Mouse (Mus musculus) spleen, postnatal 36 days (tissue): ENCODE measurements around the gene Sema6c.

Experiments
- DNase-seq, 2 experiments: peaks; one replicate each; pipeline ENCODE4 v3.0.0; 2022; ENCODE audit warnings: low spot score in 2 of 2, mixed read lengths in 1 of 2

Gene Sema6c

DNA sequence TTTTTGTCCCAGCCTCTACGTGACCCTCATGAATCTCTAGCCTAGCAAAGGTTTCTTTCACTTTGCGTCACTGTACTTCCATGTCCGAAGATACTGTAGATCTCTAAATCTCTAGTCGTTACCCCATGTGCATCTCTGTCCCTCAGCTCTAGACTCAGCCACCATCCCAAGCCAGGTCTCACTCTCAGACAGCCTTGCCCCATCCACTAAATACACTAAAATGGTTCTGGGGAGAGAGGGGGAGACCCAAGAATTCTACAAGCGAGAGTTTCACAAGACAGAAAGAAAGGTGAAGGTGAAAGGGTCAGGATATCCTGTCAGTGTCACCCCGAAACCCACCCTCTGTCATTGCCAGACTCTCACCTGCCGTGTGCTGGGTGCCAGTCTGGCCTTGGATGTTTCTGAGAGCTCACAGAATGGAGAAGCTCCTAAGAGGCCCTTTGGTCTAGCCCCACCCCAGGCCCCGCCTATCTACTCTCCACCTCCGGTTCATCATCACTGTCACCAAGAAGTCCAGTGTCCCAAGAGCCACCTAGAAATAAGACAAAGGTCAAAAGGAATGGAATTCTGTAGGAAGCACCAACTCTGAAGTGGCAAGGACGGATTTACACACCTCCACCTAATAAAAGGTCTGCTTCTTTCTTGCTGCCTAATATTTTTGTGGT is 18.2 kb upstream of the Sema6c start, which contains the start of gene Tnfaip8l2:
Gene Tnfaip8l2, minus strand, starts transcription at position 409 of the 665 bp plus-strand sequence.
- DNase-seq, result peak; percentile 84 to 88

DNA sequence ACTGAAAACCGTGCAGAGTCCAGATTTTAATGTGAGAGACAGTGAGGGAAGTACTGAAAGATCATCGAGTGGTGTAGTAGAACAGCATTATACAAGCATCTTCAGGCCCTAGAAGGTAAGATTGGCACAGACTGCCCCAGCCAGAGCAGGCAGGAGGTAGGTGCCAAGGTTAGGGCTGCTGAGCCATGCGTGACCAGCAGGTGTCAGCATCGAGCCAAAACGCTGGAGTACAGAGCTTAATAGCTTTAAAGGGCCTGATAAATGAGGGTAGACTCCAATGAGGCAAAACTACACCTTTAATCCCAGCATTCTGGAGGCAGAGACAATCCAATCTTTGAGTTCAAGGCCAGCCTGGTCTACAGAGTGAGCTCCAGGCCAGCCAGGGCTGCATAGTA is 17.6 kb upstream of the Sema6c start:
- peak; percentile 84 to 87 for DNase-seq

DNA sequence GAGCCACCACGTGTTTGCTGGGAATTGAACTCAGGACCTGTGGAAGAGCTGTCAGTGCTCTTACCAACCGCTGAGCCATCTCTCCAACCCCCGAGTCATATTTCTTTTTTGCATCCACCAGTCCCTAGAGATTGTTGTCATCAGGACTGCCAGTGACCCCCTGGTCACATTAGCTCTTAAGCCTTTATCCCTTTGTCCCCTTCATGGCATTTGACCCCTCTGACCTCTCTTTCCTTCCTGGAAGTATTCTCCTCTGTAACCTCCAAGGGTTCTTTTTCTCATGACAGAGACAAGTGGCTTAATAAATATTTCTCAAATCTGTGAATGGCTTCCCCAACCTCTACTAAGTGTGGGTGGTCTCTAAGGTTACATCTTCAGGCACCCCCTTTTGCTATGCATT is 12.3 kb upstream of the Sema6c start:
- DNase-seq, result no peak

DNA sequence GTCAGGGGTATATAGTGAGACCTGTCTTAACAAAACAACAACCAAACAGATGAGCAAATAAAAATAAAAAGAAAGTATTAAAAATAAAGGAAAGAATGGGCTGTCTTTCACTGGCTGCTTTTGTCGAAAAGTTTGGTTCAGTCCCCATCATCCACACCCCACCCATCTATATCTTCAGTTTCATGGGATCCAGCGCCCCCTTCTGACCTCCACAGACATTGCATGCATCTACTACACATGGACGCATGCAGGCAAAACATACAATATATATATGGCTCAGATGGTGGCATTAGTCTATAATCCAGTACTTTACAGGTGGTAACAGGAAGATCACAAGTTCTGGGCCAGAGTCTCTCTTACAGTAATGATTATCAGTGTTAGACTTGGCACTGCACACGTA is 6.4 kb upstream of the Sema6c start:
- peak; percentile 57 to 66 for DNase-seq

DNA sequence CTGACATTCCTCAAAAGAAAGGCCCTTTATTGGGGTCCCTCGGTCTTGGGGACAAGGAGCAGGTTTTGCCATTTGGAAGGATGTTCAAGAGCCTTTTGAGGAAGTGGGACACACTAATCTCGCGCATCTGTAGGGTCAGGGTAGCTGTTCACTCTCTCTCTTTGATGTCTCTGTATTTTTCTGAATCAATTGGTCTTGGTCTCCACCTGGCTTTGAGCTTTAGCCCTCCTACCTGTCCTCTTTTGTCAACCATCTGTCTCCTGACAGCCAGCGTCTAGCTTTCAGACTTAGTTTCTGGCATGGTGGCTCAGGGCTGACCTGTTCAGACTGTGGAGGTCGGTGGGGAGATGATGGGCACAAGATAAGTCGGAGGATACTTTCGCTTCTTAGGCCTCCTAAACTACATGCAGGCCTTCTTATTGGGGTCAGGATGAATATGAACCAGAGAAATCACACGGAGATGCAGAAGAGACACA is 708 bp upstream of the Sema6c start:
- no peak for DNase-seq

DNA sequence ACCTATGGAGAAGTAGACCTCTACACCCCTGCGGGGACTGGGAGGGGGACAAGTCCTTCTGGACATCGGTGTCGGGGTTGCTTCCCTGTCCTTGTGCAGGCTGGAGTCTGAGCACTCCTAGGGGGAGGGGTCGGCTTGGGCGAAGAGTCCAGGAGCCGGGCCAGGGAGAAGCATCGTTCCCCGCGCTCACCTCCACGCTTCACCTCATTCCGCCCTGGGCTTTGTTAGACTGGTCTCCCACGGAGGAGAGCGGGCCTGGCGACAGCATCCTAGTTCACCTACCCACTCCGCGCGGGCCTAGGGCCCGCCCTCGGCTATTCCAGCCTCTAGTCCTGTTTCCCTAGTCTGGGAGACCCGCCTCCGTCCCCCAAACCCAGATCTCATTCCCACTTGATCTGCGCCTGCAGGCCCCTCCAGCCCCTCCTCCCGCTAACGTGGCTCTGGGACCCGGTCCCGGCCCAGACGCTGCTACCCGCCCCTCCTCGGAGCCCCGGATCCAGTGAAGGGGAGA is 839 bp downstream of the Sema6c start:
- no peak for DNase-seq

DNA sequence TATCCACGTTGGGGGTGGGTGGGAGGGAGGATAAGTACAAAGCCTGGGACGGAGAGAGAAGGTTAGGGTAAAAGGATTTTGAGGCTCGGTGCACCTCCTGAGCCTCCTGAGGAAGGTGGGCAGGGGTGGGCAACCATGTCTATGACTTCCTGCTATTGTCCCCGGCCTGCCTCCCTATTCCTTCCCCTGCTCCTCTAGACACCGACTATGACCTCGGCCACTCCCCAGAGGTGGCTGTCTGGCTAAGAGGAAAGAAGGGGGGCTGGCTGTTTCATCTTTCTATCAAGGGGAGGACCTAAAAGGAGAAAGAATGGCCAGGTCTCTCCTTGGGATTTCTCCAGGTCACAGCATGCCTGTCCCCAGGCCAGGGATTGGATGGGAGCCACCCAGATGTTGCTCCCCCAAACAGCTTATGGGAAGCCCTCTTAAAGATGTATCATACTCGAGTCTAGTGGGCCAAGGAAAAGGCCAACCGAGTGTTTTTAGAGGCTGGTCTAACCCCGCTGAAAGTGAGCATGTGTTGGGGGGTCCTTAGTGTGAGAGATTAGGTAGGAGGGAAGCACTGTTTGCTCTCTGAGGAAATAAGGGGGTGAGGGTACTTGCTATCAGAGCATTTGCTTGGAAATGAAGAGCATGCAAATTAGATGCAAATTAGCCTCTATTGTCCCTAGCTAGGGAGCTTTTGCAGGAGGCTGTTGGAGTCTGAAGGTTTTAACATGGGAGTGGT is 1.5 kb downstream of the Sema6c start:
- no peak for DNase-seq

DNA sequence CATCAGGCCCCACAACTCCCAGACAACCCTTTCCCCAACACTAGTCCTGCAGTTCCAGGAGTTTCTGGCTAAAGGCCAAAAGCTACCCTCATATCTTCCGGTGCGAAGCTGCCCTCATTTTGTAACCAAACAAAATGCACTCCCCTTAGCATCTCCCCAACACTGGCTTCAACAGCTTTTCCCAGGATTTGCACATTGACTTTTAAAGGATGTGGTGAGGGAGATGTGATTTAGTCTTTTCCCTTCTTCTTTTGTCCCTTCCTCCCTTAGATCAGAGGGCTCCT is 2.0 kb downstream of the Sema6c start:
- DNase-seq, result no peak

DNA sequence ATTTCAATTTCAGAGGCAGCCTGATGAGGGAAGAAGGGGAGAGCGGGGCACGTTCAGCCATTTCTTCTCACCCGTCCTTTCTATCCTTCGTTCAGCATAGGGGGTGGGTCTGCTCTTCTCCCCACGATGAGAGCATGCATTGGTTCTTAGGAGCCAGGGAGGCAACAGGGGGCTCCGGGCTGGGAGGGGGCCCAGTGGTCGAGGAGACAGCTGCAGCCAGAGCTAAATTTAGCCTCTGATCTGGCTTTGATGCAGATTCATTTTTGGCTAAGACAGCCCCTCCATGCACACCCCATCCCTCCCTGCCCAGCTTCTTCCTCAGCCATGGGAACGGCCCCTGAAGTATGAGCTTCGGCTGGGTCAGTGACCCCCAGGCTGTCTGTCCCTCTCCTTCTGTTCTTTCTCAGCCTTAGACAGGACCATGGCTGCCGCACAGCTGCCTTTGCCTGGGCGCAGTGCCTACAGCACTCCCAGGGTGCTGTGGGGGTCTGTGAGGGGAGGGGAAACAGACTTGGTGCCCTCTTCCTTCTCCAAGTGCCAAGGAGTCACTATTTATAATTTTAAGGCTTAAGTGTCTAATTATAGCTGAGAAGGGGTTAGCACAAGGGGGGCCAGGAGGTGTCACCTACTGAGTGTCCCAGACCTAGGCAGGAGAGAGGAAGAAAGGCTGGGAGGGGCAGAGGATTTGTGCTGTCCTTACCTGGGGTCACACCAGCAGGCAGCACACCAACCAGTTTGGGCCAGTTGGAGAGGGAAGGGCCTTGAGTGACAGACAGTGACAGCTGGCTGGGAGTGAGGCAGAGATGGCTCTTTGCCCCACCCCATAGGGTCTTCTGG is 3.4 kb downstream of the Sema6c start:
- DNase-seq, result no peak

DNA sequence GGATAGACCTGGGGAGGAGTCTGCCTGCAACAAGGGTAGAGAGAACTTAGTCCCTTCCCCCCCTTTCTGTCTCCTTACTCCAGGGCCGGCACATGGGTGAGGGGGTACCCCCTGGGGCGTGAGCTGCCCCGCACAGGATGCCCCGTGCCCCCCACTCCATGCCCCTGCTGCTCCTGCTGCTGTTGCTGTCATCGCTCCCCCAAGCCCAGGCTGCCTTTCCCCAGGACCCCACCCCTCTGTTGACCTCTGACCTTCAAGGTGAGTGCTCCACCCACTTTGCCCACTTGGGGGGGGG is 3.9 kb downstream of the Sema6c start:
- DNase-seq, result no peak

DNA sequence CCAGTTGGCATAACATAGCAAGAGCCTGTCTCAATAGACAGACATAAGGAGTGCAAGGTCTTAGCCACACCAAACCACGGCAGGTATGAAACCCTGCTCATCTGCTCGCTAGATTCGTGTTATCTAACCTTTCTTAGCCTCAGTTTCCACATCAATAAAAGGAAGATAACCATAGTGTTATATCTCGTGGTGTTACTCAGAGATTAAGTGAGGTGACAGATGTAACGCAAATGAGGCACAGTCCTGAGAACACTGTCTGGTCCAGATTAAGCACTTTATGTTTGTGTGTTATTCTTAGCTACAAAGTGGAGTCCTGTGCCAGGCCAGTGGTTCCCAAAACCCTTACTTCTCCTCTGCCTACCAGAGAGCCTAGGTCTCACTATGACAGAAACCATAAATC is 4.6 kb downstream of the Sema6c start:
- DNase-seq, result no peak

DNA sequence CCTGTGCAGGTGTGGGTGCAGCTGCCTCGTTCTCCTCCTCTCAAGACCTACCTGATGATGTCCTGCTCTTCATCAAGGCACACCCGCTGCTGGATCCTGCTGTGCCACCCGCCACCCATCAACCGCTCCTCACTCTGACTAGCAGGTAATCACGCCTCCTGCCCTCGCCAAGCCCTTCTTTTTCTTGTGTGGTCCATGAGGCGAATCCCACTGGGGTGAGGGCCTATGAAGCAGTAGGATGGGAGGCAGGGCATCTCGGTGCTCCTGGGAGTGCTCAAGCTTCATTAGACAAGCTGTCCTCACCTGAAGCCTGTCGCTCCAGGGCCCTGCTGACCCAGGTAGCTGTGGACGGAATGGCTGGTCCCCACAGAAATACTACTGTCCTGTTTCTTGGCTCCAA is 9.7 kb downstream of the Sema6c start:
- DNase-seq, result no peak

DNA sequence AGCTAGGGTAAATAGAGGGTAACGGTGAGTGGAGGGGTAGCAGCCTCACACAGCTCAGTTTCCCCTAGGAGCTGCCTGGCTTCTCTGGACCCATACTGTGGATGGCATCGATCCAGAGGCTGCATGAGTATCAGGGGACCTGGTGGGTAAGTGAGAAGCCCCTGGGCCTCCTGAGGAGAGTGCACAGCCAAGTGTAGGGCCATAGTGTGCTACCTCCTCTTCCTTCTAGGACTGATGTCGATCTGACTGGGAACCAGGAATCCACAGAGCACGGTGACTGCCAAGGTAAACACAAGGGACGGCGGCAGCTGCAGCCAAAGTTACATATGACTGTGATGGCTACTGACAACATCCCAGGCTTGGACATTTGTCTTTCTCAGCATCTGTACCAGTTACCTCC is 10.8 kb downstream of the Sema6c start:
- DNase-seq, result no peak

DNA sequence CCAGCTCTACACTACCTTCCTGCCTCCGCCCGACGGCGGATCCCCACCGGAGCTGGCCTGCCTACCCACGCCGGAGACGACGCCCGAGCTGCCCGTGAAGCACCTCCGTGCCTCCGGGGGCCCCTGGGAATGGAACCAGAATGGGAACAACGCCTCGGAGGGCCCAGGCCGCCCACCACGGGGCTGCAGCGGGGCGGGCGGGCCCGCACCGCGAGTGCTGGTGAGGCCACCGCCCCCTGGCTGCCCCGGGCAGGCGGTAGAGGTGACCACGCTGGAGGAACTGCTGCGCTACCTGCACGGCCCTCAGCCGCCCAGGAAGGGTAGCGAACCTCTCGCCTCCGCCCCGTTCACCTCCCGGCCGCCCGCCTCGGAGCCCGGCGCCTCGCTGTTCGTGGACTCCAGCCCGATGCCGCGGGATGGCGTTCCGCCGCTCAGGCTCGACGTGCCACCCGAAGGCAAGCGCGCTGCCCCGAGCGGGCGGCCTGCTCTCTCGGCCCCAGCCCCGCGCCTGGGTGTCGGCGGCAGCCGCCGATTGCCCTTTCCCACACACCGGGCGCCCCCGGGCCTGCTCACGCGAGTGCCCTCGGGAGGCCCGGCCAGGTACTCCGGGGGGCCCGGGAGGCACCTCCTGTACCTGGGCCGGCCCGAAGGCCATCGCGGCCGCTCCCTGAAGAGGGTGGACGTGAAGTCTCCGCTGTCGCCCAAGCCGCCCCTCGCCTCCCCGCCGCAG is 12.4 kb downstream of the Sema6c start:
- DNase-seq, result no peak

DNA sequence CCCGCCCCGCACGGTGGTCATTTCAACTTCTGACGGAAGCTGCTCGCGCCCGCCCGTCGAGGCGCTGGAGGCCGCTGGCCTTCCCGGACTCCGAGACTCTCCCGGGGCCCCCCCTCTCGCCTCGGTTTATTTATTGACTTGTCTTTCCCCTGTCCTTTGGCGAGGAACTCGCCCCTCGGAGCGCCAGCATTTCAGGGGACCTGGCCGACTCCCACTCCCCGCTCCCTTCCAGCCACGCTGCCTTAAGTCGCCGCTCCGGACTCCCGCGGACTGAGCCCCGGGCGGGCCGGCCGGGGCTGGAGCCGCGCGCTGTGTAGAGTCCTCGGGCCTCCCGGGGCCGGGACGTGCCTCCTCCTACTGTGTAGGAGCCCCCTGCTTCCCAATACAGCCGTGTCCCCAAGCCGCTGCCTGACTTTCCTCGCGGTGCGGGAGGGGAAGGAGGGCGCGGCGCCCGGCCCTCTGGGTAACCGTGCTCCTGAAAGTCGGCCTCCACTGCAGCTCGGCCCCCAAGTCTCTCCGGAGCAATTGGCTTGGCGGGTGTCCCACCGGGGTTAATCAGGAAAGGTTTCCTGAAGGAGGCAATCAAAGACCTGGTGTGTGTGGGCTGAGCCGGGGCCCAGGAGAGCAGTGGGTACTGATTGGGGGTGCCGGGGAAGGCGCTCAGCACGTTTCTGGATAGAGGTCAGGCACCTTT is 13.1 kb downstream of the Sema6c start:
- DNase-seq, result no peak

DNA sequence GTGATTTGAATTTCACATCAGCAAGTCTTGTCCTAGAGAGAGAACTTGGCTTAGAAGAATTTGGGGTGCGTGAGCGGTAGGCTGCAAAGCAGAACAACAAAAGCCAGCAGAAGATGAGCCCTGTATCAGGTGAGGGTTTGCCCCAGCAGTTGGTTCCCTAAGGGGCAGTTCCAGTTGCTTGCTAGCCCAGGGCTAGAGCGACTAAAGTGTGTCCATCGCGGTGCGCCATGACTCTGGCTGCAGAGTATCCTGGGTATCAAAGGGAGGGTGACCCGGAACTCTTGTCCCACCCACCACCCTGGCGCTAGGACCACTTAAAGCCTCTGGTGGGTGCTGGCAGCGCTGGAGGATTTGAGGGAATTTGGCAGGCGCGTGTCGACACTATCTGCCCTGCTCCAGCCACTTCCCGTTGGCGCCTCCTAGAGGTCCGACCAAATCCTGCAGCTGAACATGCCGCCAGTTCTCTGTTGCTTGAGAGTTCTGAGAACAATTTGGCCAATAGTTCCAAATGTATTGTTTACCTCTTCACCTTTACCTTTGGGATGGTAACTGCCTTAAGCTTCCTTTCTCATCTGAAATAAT is 13.8 kb downstream of the Sema6c start:
- peak; percentile 72 to 77 for DNase-seq

DNA sequence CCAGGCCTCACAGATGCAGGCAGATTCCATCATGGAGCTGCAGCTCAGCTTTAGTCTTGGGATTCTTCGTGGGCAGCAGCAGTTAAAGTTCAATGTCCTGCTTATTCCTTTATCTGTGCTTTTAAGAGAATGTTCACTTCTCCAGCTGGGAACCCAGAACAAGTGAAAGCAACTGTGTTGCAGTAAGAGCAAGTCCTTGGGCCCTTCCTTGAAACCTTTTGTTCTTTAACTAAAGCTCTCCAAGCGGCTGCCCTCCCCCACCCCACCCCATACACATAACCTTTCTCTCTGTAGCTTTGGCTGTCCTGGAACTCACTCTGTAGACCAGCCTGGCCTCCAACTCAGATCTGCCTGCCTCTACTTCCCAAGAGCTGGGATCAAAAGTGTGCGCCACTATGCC is 16.2 kb downstream of the Sema6c start:
- DNase-seq, result no peak

DNA sequence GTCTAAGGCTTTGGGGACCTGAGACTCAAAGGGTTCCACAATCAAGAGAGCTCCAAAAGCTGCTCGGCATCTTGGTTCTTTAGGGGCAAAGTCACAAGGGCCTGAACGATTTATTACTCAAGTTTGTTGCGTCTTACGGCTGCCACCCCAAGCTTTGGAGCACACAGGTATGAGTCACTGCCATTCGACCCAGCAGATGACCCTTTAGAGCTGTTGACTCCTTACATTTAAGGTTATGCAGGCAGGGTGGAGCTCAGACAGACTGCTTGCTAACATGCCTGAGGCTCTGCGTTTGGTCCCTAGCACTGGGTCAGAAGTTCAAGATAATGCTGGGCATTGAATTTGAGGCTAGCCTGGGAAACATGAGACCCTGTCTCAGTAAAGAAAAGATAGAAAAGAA is 17.3 kb downstream of the Sema6c start:
- DNase-seq, result no peak

DNA sequence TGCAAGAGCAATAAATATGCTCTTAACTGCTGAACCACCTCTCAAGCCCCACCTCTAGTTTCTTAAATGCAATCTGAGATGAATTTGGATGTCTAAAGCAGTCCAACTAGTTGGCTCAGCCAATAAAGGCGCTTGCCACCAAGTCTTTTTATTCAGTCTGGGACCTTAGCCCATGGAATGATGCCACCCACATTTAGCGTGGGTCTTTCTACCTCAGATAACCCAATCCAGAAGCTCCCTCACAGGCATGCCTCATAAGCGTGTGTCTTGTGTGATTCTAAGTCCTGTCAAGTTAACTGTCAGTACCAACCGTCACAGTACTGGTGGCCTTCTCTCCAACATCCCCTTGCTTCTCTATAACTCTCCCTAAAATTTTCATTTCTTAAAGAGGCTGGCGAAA is 18.7 kb downstream of the Sema6c start:
- no peak for DNase-seq

DNA sequence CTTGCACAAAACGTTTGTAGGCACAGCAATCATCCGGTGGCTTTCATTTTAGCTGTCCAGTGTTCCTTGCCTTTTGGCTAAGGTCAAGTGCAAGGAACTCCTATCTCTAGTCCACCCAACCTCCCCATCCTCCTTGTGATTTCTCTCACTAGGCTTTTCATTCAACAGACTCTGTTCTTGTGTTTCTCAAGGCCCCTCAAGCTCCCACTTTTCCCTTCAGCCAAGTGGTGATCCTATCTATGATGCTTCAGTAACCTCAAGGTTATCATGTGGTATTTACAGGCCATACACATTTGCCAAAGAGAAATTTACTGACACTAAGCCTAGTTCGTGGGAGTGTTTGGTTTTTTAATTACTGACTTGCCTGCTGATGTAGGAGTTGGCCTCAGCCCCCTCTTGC is 19.6 kb downstream of the Sema6c start:
- no peak for DNase-seq

DNA sequence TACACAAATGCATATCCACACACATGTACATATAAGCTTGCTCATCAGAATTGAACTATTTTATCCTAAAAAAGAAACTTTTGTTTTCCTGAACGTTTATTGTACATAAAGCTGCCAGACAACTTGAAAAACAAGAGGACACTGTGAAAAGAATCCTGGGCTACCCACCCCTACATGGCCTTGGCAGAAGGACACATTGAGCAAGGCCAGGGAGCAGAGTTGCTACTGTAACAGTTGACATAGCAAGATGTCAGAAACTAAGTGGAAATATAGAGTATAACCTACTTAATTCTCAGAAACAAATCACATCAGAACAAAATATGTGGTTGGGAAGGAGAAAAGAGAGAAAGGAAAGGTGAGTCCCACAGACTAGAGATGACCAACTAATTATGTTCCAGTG is 21.6 kb downstream of the Sema6c start:
- no peak for DNase-seq
